Mouse (Mus musculus) limb, embryonic 14.5 days (tissue): Measurements from ENCODE around the gene Olfr1369-ps1. TPM values are rescaled to one million over a fixed set of nuclear protein-coding genes. Genes with fewer than 3 reads are reported as not detected.
"Not testable (repeated sequence)": the region's sequence is repeated elsewhere in the genome, so short reads cannot be mapped to it uniquely, and the experiment has no call there.

Source experiments
- ATAC-seq: fragments of 200-750 bp; cut with Nextera tagmentation; 2 replicates; pipeline ENCODE4 v1.8.0; 2017; ENCODE audit warnings: low read depth, moderate number of reproducible peaks, moderate TSS enrichment; ENCODE audit not compliant: low FRiP score
- DNase-seq: peaks from one replicate; pipeline ENCODE4 v3.0.0-alpha.2; 2015; ENCODE audit warnings: low spot score
- H3K27ac ChIP-seq: fragments of 300-500 bp; sonication (generic); replicated peaks from 2 replicates; pipeline ENCODE4 v1.5.1; 2014; ENCODE audit warnings: low read depth, mild to moderate bottlenecking, low read length, moderate library complexity, mixed read lengths
- H3K27me3 ChIP-seq: fragments of 300-500 bp; sonication (generic); 2 replicates; pipeline ENCODE4 v1.6.1; 2014; ENCODE audit warnings: low read length, mixed read lengths; ENCODE audit not compliant: control insufficient read depth, insufficient read depth
- H3K36me3 ChIP-seq: fragments of 300-500 bp; sonication (generic); 2 replicates; pipeline ENCODE4 v1.6.1; 2014; ENCODE audit warnings: mild to moderate bottlenecking, low read length, moderate library complexity, mixed read lengths; ENCODE audit not compliant: control insufficient read depth, insufficient read depth
- H3K4me1 ChIP-seq: fragments of 300-500 bp; sonication (generic); 2 replicates; pipeline ENCODE4 v1.6.1; 2014; ENCODE audit warnings: antibody characterized with exemption, low read length, mixed read lengths; ENCODE audit not compliant: control insufficient read depth, insufficient read depth
- H3K4me2 ChIP-seq: fragments of 300-500 bp; sonication (generic); replicated peaks from 2 replicates; pipeline ENCODE4 v1.6.1; 2014; ENCODE audit warnings: low read depth, mild to moderate bottlenecking, low read length, moderate library complexity; ENCODE audit not compliant: severe bottlenecking
- H3K4me3 ChIP-seq: fragments of 300-500 bp; sonication (generic); replicated peaks from 2 replicates; pipeline ENCODE4 v1.5.1; 2014; ENCODE audit warnings: low read length
- H3K9ac ChIP-seq: fragments of 300-500 bp; sonication (generic); 2 replicates; pipeline ENCODE4 v1.6.1; 2014; ENCODE audit warnings: mild to moderate bottlenecking, low read depth, low read length, moderate library complexity; ENCODE audit not compliant: severe bottlenecking
- H3K9me3 ChIP-seq: fragments of 300-500 bp; sonication (generic); 2 replicates; pipeline ENCODE4 v1.6.1; 2016; ENCODE audit warnings: low read length; ENCODE audit not compliant: control insufficient read depth
- POLR2A ChIP-seq: fragments of 200-500 bp; IDR thresholded peaks from 2 replicates; pipeline ENCODE4 v1.8.0; 2012; ENCODE audit warnings: inconsistent platforms, mild to moderate bottlenecking, moderate library complexity, borderline replicate concordance; ENCODE audit not compliant: insufficient read depth, insufficient read length; ENCODE audit errors: extremely low read depth
- WGBS: fragments of 180-500 bp; shearing (Covaris S2); extraction: QIAGEN DNeasy Blood & Tissue Kit; methylation state at CpG from one replicate; pipeline ENCODE4 v1.1.7; 2014; 5-methylcytosine and 5-hydroxymethylcytosine counted together
- polyA plus RNA-seq, 2 experiments: library from polyadenylated mRNA; depleted of rRNA in 1 of 2; stranded (reverse) in 1 of 2; unstranded in 1 of 2; fragments of >200 nt; fragmentation: Nextera tagmentation in 1 of 2; extraction: Ambion mirVana in 1 of 2; gene quantifications; 2 replicates each; pipeline versions ENCODE4 v1.2.1 to v1.2.3; 2012 to 2014

Gene Olfr1369-ps1
- polyA plus RNA-seq, 2 experiments = not detected

GRCm38 (mm10) chr13:21114121-21114520 lies 2.8 kb downstream of the Olfr1369-ps1 start:
- no peak for DNase-seq
- H3K27ac ChIP-seq = no peak overlapping the region
- no peak for ATAC-seq
- H3K4me2 ChIP-seq = no peak overlapping the region
- no peaks in the 10 kb centered on the region for H3K9me3 ChIP-seq
- no peak for TF ChIP-seq POLR2A
- no peaks in the 10 kb centered on the region for H3K4me1 ChIP-seq
- 87% methylated on average over 4 of the region's 4 CpGs for WGBS
- no peaks in the 10 kb centered on the region for H3K36me3 ChIP-seq
- H3K27me3 ChIP-seq = no peaks in the 10 kb centered on the region
- no peak overlapping the region for H3K9ac ChIP-seq
- H3K4me3 ChIP-seq = no peak overlapping the region

DNA sequence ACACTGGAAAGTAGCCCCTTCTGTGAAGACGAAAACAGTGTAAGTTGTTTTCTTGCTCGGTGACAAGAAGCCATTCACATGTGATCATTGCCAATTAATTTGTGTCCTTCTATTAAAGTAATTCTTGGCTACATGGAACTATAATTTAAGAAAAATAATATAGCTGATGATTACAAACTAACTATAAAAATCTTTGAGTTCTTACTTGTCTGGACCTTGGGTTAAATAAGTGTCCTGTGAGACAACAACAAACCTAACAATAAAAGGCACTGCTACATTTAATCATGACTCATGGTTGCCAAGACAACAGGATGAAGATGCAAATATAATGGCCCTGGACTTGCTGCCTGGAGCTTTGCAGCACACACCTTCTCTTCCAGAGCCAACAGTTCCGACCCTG lies 18.1 kb downstream of the Olfr1369-ps1 start, which contains the start of gene Olfr263:
Olfr263 (plus strand) TSS at position 301 of the 400 bp plus-strand sequence.
- H3K4me3 ChIP-seq, DNase-seq, H3K4me2 ChIP-seq, H3K9ac ChIP-seq, H3K4me1 ChIP-seq, H3K27ac ChIP-seq, H3K9me3 ChIP-seq, ATAC-seq, H3K27me3 ChIP-seq, H3K36me3 ChIP-seq: not testable (repeated sequence)
- 76% methylated on average over 3 of the region's 3 CpGs for WGBS

DNA sequence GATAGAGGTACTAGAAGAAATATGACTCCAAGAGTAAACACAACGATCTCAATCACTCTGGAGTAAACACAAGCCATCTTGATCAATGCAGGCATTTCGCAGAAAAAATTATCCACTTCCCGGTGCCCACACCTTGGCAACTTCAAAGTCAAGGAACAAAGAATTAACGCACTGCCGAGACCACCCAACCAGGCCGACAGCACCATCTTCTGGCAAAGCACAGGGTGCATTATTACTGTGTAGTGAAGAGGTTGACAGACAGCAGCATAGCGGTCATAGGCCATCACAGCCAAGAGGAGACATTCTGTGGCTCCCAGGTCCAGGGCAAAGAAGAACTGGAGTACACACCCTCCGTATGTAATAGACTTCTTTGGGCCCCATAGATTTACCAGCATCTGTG lies 31.1 kb downstream of the Olfr1369-ps1 start:
- ATAC-seq = no peak
- Histone ChIP-seq H3K4me1 (no peaks in the 10 kb centered on the region), H3K9ac (no peak overlapping the region), H3K27me3 (no peaks in the 10 kb centered on the region), H3K9me3 (no peaks in the 10 kb centered on the region), H3K4me2 (no peak overlapping the region), H3K36me3 (no peaks in the 10 kb centered on the region), H3K4me3 (no peak overlapping the region), H3K27ac (no peak overlapping the region)
- no peak for TF ChIP-seq POLR2A
- no peak for DNase-seq
- 43% methylated on average over 8 of the region's 8 CpGs for WGBS

GRCm38 (mm10) chr13:21145767-21146166 lies 34.5 kb downstream of the Olfr1369-ps1 start, which contains the start of gene Olfr1368:
Gene Olfr1368, minus strand, starts transcription at chr13:21145867.
- TF ChIP-seq POLR2A = no peak
- Histone ChIP-seq H3K36me3 (no peaks in the 10 kb centered on the region), H3K4me3 (no peak within 1 kb of the TSS), H3K4me2 (no peak within 1 kb of the TSS), H3K27me3 (no peaks in the 10 kb centered on the region), H3K27ac (no peak within 1 kb of the TSS), H3K9me3 (no peaks in the 10 kb centered on the region), H3K4me1 (no peaks in the 10 kb centered on the region), H3K9ac (no peak within 1 kb of the TSS)
- ATAC-seq (no peak), DNase-seq (no peak)
- WGBS = 69% methylated on average over 4 of the region's 4 CpGs

DNA sequence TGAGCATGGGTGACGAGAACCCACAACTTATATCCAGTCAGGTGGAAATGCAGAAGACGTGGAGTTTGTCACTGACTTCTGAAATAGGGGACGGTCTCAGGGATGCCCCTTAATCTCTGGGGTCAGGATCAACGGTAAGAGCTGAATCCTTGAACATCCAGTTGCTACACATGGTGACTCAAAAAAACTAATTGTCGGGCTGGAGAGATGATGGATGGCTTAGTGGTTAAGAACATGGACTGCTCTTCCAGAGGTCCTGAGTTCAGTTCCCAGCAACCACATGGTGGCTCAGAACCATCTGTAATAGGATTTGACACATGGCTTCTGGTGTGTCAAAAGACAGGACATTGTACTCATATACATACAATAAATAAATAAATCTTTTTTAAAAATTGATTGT lies 44.6 kb downstream of the Olfr1369-ps1 start:
- no peak overlapping the region for H3K4me3 ChIP-seq
- ATAC-seq = no peak
- WGBS = 85% methylated on average over 5 of the region's 5 CpGs

DNA sequence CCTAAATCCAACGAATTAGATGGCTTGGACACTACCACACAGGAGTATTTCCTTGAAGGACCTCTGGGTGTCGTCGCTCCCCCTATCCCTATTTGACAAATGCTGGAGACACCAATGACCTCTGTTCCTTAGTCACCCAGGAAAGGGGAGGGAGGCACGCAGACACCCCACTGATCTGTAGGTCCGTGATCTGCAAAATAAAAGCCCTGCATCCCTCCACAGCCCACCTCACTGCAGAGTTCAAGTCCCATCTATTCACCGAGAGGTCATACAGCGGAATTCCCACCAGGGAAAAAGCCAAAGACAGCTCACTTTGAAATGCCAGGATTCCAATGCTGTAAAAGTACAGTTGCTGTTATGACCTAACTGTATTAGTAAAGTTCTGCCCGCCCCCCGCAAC lies 46.8 kb downstream of the Olfr1369-ps1 start:
- Histone ChIP-seq H3K9ac (no peak overlapping the region), H3K4me2 (peak overlapping the region; percentile 98), H3K27ac (no peak overlapping the region), H3K27me3 (no peaks in the 10 kb centered on the region), H3K4me3 (peak overlapping the region; percentile 68; the same call in 1 of the 2 replicates), H3K4me1 (no peaks in the 10 kb centered on the region), H3K9me3 (no peaks in the 10 kb centered on the region), H3K36me3 (no peaks in the 10 kb centered on the region)
- ATAC-seq (no peak), DNase-seq (no peak)
- no peak for TF ChIP-seq POLR2A
- WGBS = 7% methylated on average over 9 of the region's 9 CpGs

More for the DNA sequence above, 44.6 kb downstream of the Olfr1369-ps1 start:
- DNase-seq = no peak
- no peaks in the 10 kb centered on the region for H3K27me3 ChIP-seq
- H3K9me3 ChIP-seq = no peaks in the 10 kb centered on the region
- H3K4me2 ChIP-seq = no peak overlapping the region
- no peak overlapping the region for H3K27ac ChIP-seq
- H3K4me1 ChIP-seq = no peaks in the 10 kb centered on the region
- no peak overlapping the region for H3K9ac ChIP-seq
- no peak for TF ChIP-seq POLR2A
- no peaks in the 10 kb centered on the region for H3K36me3 ChIP-seq
